Mouse (Mus musculus) midbrain, embryonic 14.5 days (tissue): ENCODE measurements at regions not wholly inside any gene's neighbourhood (a gene's known extent, or its start where the extent isn't known, plus 50 kb on each side); places are given as distances from the start of the nearest gene placed in this dataset.

Source experiments
- ATAC-seq: fragments of 200-750 bp; cut with Nextera tagmentation; 2 replicates; pipeline ENCODE4 v1.8.0; 2017; ENCODE audit warnings: moderate number of reproducible peaks, moderate library complexity; ENCODE audit not compliant: low FRiP score, low TSS enrichment
- DNase-seq: peaks from one replicate; pipeline ENCODE4 v3.0.0-alpha.2; 2015
- H3K27ac ChIP-seq: fragments of 300-500 bp; sonication (generic); replicated peaks from 2 replicates; pipeline ENCODE4 v1.5.1; 2014; ENCODE audit warnings: mild to moderate bottlenecking, low read depth, low read length, moderate library complexity
- H3K27me3 ChIP-seq: fragments of 300-500 bp; sonication (generic); 2 replicates; pipeline ENCODE4 v1.6.1; 2014; ENCODE audit warnings: low read length, control low read depth, mixed read lengths; ENCODE audit not compliant: control insufficient read depth, insufficient read depth
- H3K36me3 ChIP-seq: fragments of 300-500 bp; sonication (generic); 2 replicates; pipeline ENCODE4 v1.6.1; 2014; ENCODE audit warnings: low read length, control low read depth; ENCODE audit not compliant: control insufficient read depth, insufficient read depth
- H3K4me1 ChIP-seq: fragments of 300-500 bp; sonication (generic); 2 replicates; pipeline ENCODE4 v1.6.1; 2014; ENCODE audit warnings: mild to moderate bottlenecking, antibody characterized with exemption, low read length, control low read depth; ENCODE audit not compliant: control insufficient read depth, insufficient read depth
- H3K4me2 ChIP-seq: fragments of 300-500 bp; sonication (generic); 2 replicates; pipeline ENCODE4 v1.6.1; 2014; ENCODE audit warnings: mild to moderate bottlenecking, low read length, moderate library complexity
- H3K4me3 ChIP-seq: fragments of 300-500 bp; sonication (generic); replicated peaks from 2 replicates; pipeline ENCODE4 v1.5.1; 2014; ENCODE audit warnings: low read depth, low read length
- H3K9ac ChIP-seq: fragments of 300-500 bp; sonication (generic); replicated peaks from 2 replicates; pipeline ENCODE4 v1.6.1; 2014; ENCODE audit warnings: mild to moderate bottlenecking, low read length, moderate library complexity
- H3K9me3 ChIP-seq: fragments of 300-500 bp; sonication (generic); 2 replicates; pipeline ENCODE4 v1.6.1; 2016; ENCODE audit warnings: low read length, control low read depth, mixed read lengths; ENCODE audit not compliant: control insufficient read depth
- WGBS: fragments of 180-500 bp; shearing (Covaris S2); extraction: QIAGEN DNeasy Blood & Tissue Kit; methylation state at CpG from one replicate; pipeline ENCODE4 v1.1.7; 2014; 5-methylcytosine and 5-hydroxymethylcytosine counted together

DNA sequence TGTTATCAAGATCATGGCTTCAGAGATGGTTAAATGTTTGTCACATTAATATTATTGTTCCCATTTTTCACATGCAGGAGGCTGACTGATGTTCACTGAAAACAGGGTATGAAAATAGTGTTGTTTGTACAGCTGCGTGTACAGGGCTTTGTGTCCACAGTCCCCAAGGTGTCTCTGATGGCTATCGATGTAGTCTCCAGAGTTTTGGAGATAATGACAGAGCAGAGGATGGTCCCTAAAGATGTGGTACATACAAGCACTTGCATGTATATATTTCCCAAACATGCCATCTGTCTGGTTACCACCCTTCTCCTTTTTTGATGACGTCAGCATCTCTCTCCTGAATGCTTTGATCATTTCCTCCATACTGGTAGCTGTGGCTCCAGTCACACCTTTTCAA, 596.1 kb upstream of the Cdh11 start:
- DNase-seq (no peak), ATAC-seq (no peak)
- no peaks in the 10 kb centered on the region for H3K4me1 ChIP-seq
- H3K9me3 ChIP-seq = no peaks in the 10 kb centered on the region
- H3K4me2 ChIP-seq = no peak overlapping the region
- no peak overlapping the region for H3K4me3 ChIP-seq
- no peaks in the 10 kb centered on the region for H3K27me3 ChIP-seq
- WGBS = 86% methylated on average over 3 of the region's 3 CpGs
- H3K27ac ChIP-seq = no peak overlapping the region
- no peak overlapping the region for H3K9ac ChIP-seq
- no peaks in the 10 kb centered on the region for H3K36me3 ChIP-seq

DNA sequence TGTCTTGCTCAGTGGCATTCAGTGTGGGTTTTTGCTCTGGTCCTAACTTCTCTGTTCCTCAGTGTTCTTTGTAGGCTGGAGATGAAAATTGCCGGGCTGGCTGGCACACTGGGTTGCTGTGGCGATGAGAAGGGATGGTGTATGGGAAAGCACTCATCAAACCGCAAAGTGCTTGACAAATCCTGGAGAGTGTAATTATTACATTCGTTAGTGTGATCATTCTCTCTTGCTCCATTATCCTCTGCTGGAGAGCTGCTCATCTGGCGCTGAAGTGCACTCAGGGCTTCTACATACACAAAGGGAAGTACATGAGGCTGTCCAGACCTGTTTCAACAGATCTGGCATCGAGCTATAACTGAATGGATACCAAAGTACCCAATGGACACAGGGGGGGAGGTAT, 605.9 kb upstream of the Cdh11 start:
- no peak overlapping the region for H3K4me3 ChIP-seq
- no peaks in the 10 kb centered on the region for H3K36me3 ChIP-seq
- H3K27ac ChIP-seq = no peak overlapping the region
- 82% methylated on average over 6 of the region's 6 CpGs for WGBS
- no peaks in the 10 kb centered on the region for H3K9me3 ChIP-seq
- no peaks in the 10 kb centered on the region; the same call in 1 of the 2 replicates for H3K4me1 ChIP-seq
- H3K4me2 ChIP-seq = no peak overlapping the region
- H3K27me3 ChIP-seq = no peaks in the 10 kb centered on the region
- no peak overlapping the region for H3K9ac ChIP-seq
- DNase-seq (no peak), ATAC-seq (no peak)

- Histone ChIP-seq H3K9me3 (no peaks in the 10 kb centered on the region), H3K4me2 (no peak overlapping the region), H3K27me3 (no peaks in the 10 kb centered on the region), H3K4me1 (no peaks in the 10 kb centered on the region; the same call in 1 of the 2 replicates), H3K4me3 (no peak overlapping the region), H3K9ac (no peak overlapping the region), H3K36me3 (no peaks in the 10 kb centered on the region), H3K27ac (no peak overlapping the region)
- 7% methylated on average over 4 of the region's 4 CpGs for WGBS
- no peak for DNase-seq
- ATAC-seq = no peak
Observed at GRCm38 (mm10) chr8:103395316-103395715, 609.9 kb upstream of the Cdh11 start.

GRCm38 (mm10) chr8:103398179-103398578, 612.7 kb upstream of the Cdh11 start:
- H3K27me3 ChIP-seq = no peaks in the 10 kb centered on the region
- H3K4me1 ChIP-seq = no peaks in the 10 kb centered on the region; the same call in 1 of the 2 replicates
- DNase-seq (no peak), ATAC-seq (no peak)
- H3K4me2 ChIP-seq = no peak overlapping the region
- H3K9ac ChIP-seq = no peak overlapping the region
- H3K36me3 ChIP-seq = no peaks in the 10 kb centered on the region
- no peaks in the 10 kb centered on the region for H3K9me3 ChIP-seq
- H3K27ac ChIP-seq = no peak overlapping the region
- H3K4me3 ChIP-seq = no peak overlapping the region
- WGBS = 83% methylated on average over 3 of the region's 3 CpGs

DNA sequence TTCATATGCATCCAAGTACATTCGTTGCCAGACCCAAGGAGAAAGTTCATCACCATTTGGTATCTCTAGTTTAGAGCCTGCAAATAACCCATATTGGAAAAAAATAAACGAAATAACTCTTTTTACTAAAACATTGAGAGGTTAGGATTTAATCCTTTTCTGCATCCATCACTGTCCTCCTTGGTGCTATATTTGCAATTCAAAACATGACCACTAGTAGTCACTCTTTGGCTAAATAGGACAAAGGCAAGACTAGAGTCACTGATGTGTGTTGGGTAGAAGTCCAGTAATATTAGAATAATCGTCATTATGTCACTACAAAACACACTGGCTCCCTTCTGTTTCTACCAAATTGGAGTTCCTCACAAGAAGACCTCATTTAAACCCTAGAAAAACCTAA, 614.0 kb upstream of the Cdh11 start:
- 90% methylated on average over 3 of the region's 3 CpGs for WGBS
- no peaks in the 10 kb centered on the region for H3K36me3 ChIP-seq
- no peak overlapping the region for H3K9ac ChIP-seq
- no peaks in the 10 kb centered on the region for H3K27me3 ChIP-seq
- no peaks in the 10 kb centered on the region; the same call in 1 of the 2 replicates for H3K4me1 ChIP-seq
- H3K27ac ChIP-seq = no peak overlapping the region
- no peak for ATAC-seq
- H3K9me3 ChIP-seq = no peaks in the 10 kb centered on the region
- H3K4me3 ChIP-seq = no peak overlapping the region
- no peak overlapping the region for H3K4me2 ChIP-seq
- no peak for DNase-seq

- no peak overlapping the region for H3K4me3 ChIP-seq
- ATAC-seq = no peak
- no peaks in the 10 kb centered on the region for H3K36me3 ChIP-seq
- no peak for DNase-seq
- no peaks in the 10 kb centered on the region; the same call in 1 of the 2 replicates for H3K4me1 ChIP-seq
- H3K9me3 ChIP-seq = no peaks in the 10 kb centered on the region
- no peaks in the 10 kb centered on the region for H3K27me3 ChIP-seq
- no peak overlapping the region for H3K9ac ChIP-seq
- 83% methylated on average over 1 of the region's 1 CpGs for WGBS
- H3K4me2 ChIP-seq = no peak overlapping the region
- no peak overlapping the region for H3K27ac ChIP-seq
Observed at GRCm38 (mm10) chr8:103400143-103400542, 614.7 kb upstream of the Cdh11 start.

DNA sequence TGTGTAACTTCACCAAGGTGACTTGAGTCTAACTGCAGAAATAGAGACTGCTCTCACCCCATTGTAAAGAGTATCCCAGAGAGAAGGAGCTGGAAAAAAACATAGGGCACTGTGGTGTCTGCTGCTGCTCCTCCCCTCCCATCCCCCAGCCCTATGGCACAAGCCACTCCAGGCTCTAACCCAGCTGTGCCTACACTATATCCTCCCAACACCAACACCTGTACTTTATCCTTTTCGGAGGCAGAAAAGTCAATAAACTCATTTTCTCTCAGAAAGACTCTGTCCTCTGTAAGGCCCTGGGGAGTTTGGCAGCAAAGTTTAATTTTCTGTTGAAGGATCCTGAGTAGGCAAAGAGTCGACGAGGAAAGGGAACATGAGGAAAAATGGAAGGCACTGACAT, 617.3 kb upstream of the Cdh11 start:
- 91% methylated on average over 3 of the region's 3 CpGs for WGBS
- DNase-seq (no peak), ATAC-seq (no peak)
- no peak overlapping the region for H3K9ac ChIP-seq
- no peak overlapping the region for H3K4me2 ChIP-seq
- H3K9me3 ChIP-seq = no peaks in the 10 kb centered on the region
- no peaks in the 10 kb centered on the region for H3K27me3 ChIP-seq
- no peaks in the 10 kb centered on the region for H3K4me1 ChIP-seq
- no peak overlapping the region for H3K4me3 ChIP-seq
- no peak overlapping the region for H3K27ac ChIP-seq
- no peaks in the 10 kb centered on the region for H3K36me3 ChIP-seq

DNA sequence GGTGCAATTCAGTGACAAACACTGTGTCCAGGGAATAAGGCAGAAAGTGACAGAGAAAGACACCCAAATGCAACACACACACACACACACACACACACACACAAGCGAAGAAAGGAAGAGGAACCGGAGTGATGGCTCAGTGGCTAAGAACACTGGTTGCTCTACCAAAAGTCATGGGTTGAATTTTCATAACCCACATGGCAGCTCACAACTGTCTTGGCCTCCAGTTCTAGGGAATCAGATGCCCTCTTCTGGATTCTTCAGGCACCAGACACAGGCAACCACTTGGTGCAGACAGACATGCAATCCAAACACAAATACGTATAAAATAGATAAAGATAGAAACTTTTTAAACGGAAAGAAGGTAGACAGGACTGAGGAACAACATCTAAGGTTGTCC, 618.4 kb upstream of the Cdh11 start:
- Histone ChIP-seq H3K27ac (no peak overlapping the region), H3K36me3 (no peaks in the 10 kb centered on the region), H3K4me2 (no peak overlapping the region), H3K4me3 (no peak overlapping the region), H3K4me1 (no peaks in the 10 kb centered on the region), H3K9ac (no peak overlapping the region), H3K27me3 (no peaks in the 10 kb centered on the region), H3K9me3 (no peaks in the 10 kb centered on the region)
- DNase-seq (no peak), ATAC-seq (no peak)
- 96% methylated on average over 4 of the region's 4 CpGs for WGBS

DNA sequence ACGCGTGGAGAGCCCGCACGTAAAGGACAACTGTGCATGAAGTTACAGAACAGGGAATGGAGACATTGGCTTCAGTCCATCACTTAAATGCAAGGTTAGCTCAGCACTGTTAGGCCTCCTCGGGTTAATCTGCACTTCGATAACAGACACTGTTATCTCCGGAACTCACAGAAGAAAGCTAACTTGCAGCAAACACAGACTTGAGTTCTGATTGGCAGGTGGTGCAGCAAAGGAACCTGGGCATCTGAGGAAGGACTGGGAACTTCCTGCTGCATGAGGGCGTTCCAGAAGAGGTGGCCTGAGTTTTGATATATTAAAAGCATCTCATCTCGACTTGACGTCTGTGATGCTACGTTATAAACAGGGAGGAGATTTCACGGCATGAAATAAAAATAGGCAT, 620.3 kb upstream of the Cdh11 start:
- ATAC-seq = no peak
- no peak overlapping the region for H3K4me2 ChIP-seq
- no peak overlapping the region for H3K4me3 ChIP-seq
- no peak overlapping the region for H3K27ac ChIP-seq
- DNase-seq = no peak
- H3K9ac ChIP-seq = no peak overlapping the region
- H3K9me3 ChIP-seq = no peaks in the 10 kb centered on the region
- no peaks in the 10 kb centered on the region for H3K27me3 ChIP-seq
- no peaks in the 10 kb centered on the region for H3K4me1 ChIP-seq
- WGBS = 82% methylated on average over 12 of the region's 12 CpGs
- H3K36me3 ChIP-seq = no peaks in the 10 kb centered on the region
